Mouse (Mus musculus) liver, embryonic 14.5 days (tissue): Measurements from ENCODE around the gene 9130409I23Rik.

ENCODE experiments used
- CTCF ChIP-seq: IDR thresholded peaks from 2 replicates; pipeline ENCODE4 v1.5.1; 2016; ENCODE audit warnings: antibody characterized with exemption, low read depth, control low read depth
- EP300 ChIP-seq: IDR thresholded peaks from 2 replicates; pipeline ENCODE4 v1.6.1; 2016; ENCODE audit warnings: antibody characterized with exemption, low read depth

DNA sequence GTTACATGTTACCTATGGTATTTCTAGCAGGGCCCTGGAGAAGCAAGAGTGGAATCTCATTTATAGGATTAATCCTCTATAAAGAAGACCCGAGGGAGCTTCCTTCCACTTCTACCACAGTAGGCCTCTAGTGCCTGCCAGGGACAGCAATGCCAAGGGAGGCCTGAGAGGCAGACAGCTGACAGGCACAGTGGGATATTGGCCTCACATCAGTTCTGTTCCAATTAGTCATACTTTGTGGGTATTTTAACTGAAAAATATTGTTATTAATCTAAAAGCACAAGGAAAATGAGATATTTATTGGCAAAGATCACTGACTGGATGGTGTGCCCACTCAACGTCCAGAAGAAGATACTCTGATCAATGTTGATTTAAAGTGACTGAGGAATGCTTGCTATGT is 13.0 kb downstream of the 9130409I23Rik start:
- no peak for TF ChIP-seq EP300
- TF ChIP-seq CTCF: no peak
